Mouse (Mus musculus): ENCODE measurements around the gene Tspan10. TPM values are rescaled to one million over a fixed set of nuclear protein-coding genes. Genes with fewer than 3 reads are reported as not detected.
"Not testable (repeated sequence)": the region's sequence is repeated elsewhere in the genome, so short reads cannot be mapped to it uniquely, and the experiment has no call there.

The Tspan10 gene
- 0.85 and 1.1 TPM in 2 replicates for polyA plus RNA-seq (2012; rRNA removed)

DNA sequence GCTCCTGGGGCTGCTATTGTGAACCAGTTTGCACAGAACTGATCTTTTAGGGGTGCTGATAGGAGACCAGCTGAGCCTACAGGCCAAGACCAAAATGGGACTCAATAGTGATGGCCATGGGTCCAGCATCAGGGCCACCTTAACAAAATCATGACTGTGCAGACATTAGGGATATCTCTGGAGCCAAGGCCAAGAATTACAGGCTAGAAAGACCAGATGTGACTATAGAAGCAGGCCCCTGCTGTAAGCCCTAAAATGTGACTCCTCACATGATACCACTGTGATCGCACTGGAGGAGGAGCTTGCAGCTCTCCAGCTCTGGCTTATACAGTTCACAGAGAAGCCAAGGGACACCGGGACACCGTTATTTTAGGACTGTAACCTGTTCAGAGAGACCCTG is at the start of gene Tspan10:
Tspan10 (plus strand) TSS at position 301 of the 400 bp plus-strand sequence.
- no peak for DNase-seq (ENCODE audit: low read depth, low spot score)
- WGBS, result 94% methylated on average over 3 of the region's 3 CpGs

DNA sequence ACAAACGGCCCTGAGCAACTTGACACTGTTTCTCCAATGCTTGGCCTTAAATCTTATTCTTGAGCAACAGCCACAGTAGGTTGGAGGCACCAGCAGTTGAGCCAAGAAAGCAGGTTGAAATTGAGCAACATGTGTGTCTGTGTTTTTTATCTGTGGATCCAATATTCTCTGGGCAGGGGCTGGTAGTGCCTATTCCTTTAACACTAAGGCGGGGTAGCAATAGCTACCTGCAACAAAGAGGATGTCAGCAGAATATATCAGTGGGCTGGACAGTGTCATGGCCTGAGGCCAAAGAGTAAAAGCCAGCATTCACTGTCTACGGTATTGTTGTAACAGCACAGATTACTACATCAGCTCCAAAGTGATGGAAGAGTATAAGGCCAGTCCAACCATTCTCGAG is 46.8 kb upstream of the Tspan10 start:
- no peak for DNase-seq (ENCODE audit: low read depth, low spot score)

DNA sequence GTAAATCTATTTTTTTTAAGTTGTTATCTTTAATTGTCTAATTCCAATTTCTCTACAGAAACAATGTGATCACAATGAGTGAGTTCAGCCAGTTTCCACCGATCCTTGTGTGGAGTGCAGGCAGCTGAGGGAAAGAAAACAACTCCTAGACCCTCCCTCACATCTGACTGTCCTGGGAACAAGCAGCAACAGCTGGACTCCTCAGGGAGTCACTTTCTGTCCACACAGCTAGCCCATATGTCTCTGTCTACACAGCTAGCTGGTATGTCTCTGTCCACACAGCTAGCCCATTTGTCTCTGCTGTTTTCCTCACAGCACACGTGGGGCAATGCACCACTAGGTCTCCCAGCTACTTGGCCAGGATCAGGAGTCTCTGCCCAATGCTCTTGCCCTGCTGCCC is 44.8 kb upstream of the Tspan10 start:
- 78% methylated on average over 2 of the region's 2 CpGs for WGBS
- DNase-seq (ENCODE audit: low read depth, low spot score), result no peak

More for the DNA sequence above, 46.8 kb upstream of the Tspan10 start:
- 74% methylated on average over 4 of the region's 4 CpGs for WGBS

DNA sequence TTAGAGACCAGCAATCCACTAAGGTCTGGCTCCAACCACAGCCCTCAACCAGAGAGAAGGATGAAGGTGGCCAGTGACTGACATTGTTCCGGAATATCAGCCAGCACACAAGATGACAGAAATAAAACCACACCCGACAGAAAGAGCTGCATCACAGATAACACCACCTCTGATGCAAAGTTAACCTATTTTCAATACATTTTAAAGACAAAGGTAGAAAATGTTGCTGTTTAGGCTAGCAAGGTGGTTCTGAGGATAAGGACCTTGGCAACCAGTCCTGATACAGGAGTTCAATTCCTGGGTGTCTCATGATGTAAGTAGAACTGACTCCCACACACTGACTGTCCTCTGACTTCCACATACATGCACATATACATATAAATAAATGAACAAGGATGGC is 43.1 kb upstream of the Tspan10 start:
- WGBS, result 93% methylated on average over 2 of the region's 2 CpGs
- no peak for DNase-seq (ENCODE audit: low read depth, low spot score)

DNA sequence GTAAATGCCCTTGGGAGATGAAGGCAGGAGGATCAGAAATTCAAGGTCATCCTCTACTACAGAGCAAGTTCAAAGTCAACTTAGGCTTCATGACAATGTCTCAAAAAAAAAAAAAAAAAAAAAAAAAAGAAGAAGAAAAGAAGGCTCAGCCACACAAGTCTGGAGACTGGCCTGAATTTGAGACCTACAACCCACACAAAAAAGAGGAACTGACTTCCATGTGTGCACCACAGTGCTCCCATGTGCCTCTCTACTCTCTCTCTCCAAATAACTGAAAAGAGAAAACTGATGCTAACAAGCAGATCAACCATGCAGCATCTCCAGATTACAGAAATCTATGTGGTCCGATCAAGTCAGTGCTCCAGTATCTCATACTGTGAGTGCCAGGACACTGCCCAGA is 37.6 kb upstream of the Tspan10 start:
- DNase-seq (ENCODE audit: low read depth, low spot score), result no peak
- WGBS, result 95% methylated on average over 1 of the region's 1 CpGs

DNA sequence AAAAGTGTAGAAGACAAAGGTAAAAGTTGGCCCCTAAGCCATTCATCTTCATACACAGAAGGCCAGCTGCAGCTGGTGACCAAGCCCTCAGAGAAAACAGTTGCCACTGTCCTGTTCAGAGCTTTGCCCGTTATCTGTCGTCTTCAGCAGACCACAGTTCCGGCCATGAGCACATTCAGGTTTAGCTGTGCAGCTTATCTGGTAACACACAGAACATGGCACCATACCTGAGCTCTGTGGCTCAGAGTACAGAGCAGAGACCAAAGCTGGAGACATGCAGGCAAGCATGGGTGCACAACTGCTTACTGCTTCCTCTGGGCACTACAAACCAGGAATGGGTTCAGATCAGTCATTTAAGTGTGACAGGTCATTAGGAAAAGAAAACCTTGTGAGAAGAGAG is 36.6 kb upstream of the Tspan10 start:
- WGBS, result 95% methylated on average over 3 of the region's 3 CpGs
- no peak for DNase-seq (ENCODE audit: low read depth, low spot score)

DNA sequence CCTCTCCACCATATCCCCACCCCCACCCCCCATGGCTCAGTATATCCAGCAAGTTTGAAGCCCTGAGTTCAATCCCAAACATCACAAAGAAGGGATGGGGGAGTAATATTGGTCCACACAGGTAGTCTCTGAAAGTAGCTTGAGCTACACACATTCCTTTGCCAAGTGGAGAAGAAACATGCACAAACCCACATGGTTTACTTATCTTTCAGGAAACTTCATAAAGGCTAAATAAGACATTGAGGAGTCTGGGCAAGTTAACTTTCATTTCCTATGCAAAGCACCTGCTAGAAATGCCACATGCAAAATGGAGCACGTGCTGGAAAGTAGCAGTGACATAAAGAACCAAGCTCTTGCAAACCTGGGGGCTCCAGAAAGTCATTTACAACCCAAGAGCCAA is 36.0 kb upstream of the Tspan10 start:
- DNase-seq (ENCODE audit: low read depth, low spot score), result no peak
- 67% methylated on average over 1 of the region's 1 CpGs for WGBS

DNA sequence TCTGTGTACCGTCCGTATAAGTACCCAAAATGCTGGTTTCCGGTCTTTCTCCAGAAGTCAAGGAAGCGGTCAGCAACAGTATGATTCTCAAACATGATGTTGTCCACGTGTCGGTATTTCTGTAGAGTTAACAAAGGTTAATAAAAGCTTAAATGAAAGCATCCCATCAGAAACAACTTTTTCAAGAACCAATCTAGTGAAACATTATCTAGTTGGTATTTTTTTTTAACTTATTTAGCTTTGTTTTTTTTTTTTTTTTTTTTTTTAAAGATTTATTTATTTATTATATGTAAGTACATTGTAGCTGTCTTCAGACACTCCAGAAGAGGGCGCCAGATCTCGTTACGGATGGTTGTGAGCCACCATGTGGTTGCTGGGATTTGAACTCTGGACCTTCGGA is 28.8 kb upstream of the Tspan10 start:
- 95% methylated on average over 8 of the region's 10 CpGs for WGBS
- not testable (repeated sequence) for DNase-seq (ENCODE audit: low read depth, low spot score)

DNA sequence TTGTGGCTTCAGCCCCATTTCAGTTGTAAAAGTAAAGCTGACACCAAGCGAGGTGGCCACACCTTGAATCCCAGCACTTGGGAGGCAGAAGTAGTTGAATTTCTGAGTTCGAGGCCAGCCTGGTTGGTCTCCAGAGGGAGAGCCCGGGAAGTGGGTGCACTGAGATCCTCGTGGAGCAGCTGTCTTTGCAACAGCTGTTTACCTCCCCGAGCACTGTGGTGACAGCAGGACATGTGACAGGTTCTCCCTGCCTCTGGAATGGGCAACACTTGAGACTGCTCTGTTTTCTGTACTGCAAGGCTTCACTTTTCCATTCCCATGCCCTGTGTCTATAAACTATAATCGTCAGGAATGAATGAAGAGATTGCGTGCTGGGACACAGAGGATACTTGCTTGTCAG is 24.6 kb upstream of the Tspan10 start:
- 88% methylated on average over 7 of the region's 7 CpGs for WGBS
- no peak for DNase-seq (ENCODE audit: low read depth, low spot score)

DNA sequence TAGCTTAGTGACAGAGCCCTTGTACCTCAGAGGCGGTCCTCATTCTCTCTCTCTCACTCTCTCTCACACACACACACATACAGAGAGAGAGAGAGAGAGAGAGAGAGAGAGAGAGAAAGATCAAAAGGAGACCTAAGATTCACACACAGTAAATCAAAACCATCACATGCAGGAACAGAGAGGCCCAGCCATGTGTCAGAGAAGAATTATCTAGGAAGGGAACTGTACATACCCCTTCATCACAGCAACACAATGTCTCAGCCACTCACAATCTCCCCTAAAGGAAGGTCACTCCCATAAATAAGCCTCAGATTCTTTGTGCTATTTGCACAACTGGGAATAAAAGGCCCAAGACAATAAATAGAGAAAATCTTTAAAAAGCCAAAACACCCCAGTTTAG is 23.9 kb upstream of the Tspan10 start:
- WGBS, result 100% methylated on average over 1 of the region's 1 CpGs
- DNase-seq (ENCODE audit: low read depth, low spot score), result no peak

DNA sequence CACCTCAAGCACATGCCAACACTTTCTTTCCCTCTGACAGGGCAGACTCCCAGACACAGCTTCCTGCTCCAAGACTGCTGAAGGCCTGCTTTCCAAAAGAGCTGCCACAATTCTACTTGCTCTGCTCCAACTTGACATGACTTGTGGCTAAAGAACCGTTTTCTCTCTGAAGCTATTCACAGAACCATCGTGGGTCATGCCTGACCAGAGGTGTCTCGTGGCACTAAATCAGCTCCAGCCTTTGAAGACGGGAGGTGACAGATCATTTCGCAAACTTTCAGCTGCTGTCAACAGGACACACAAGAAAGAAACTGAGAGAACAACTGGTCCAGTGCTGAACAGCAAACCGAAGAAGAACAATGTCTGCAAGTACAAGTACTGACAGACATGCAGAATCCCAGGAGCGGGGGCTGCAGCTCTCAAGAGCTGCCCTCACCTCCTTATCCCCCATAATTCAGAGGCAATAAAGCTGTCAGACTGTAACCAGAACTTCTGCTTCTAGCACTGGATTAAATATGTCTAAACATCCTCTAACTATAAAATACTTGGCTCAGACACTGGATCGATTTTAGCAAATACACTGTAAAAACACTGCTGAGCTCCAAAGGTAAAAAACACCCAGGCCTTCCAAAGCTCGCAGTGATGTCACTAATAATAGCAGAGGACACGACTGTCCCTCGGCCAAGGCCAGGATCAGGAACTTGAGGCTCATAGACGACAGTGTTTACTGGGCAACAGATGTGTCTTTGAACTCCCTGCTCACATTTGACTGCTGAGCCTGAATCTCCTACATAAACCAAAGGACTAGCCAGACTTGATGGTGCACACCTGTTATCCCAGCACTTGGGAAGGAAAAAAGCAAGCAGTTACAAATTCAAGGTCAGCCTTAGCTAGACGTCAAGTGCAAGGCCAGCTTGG is 19.5 kb upstream of the Tspan10 start:
- no peak for DNase-seq (ENCODE audit: low read depth, low spot score)

DNA sequence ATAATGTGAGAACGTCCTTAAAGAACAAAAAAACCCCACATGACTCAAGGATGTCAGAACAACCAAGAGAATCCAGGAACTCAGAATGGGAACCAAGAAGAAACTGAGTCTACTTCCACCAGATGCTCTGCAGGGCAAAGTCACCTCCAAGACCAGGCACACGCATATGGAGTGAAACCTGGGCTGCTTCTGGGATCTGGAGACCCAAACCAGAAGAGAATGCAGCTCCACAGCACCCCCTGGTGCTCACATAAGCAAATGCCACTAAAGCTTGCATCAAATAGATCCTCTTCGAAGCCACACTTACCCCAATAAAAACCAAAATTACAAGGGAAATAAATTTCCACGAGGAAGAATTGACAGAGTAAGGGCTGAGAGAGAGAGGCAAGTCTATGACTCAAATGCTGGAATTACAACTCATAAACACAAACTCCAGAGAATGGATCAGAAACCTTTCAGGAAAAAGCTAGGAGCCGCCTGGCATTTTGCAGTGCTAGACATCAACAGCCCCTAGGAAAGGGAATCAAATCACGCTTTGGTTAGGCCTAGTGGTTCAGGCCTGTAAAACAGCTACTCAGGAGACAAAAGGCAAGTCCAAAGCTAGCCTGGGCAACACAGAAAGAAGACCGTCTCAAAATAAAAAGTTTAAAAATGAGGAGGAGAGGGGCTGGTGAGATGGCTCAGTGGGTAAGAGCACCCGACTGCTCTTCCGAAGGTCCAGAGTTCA is 18.7 kb upstream of the Tspan10 start:
- 55% methylated on average over 9 of the region's 9 CpGs for WGBS
- DNase-seq (ENCODE audit: low read depth, low spot score), result peak; percentile 35

More for the DNA sequence above, 19.5 kb upstream of the Tspan10 start:
- 49% methylated on average over 13 of the region's 13 CpGs for WGBS

DNA sequence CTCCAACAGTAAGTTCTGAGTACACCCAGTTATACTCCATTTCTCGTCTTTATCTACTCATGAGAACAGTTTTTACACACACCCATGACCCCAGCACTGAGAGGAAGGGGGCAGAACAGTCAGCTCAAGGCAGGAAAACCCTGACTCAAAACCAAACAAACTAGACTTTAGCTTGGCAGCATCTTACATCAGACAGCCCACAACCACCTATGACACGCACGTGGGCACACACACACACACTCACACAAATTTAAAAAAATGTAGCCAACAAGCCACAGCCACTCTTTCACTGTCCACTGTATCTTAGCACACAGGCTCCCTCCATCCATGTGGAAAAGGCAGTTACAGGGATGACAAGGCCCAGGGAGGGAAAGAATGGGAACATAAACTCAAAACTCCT is 15.7 kb upstream of the Tspan10 start:
- DNase-seq (ENCODE audit: low read depth, low spot score), result no peak
- 85% methylated on average over 3 of the region's 3 CpGs for WGBS

DNA sequence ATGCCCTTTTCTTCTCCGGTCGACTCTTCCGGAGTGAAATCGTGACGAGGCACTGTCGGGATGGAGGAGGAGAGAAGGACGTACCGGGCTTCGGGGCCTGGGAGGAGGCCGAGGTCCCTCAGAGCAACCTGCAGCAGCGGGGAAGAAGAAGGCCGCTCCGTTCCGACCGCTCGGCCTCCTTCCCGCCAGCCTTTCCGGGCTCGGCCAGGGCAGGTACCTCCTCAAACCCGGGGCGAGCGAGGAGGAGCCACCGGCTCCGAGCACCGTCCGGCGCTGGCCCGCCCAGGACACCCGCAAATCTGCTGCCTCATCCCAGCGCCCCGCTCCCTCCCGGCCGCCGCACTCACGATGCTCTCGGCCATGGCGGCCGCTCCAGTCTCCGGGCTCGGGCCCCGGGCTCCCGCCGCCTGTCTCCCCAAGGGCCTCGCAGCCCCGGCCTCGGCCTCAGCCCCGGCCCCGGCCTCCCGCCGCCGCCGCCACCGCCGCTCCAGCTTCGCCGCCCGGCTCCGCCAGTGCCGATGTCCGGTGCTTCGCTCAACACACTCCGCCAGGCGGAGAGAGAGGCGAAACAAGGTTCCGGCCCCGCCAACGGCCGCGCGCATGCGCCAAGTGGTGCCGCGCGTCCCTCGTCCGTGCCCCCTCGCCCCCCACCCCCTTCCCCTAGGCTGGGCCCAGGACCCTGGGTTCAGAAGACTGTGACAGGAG is 5.1 kb upstream of the Tspan10 start, which contains the start of gene Nploc4:
Nploc4 (minus strand) TSS at position 557 of the 705 bp plus-strand sequence.
- DNase-seq (ENCODE audit: low read depth, low spot score), result peak; percentile 51
- WGBS, result under 1% methylated on average over 75 of the region's 77 CpGs

DNA sequence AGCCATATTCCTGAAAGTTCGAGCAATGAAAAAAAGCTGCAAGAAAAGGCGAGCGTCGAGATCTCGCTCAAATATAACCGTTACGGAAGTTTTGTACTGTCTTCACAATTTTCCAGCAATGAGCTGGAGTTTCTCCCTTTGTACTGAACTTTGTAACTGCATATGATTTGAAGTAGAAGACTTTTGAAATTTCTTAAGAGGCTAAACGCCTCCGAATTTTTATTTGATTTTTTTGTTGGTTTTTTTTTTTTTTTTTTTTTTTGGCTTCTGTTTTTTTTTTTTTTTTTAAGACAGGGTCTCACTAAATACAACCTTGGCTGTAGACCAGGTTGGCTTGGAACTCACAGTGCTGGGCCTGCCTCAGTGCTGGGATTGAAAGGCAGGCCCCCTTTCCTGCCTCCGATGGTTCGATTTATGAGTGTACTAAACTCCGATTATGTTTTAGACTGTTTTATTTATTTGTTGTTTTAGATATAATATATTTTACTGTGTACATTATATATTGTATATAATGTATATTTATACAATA is 4.5 kb upstream of the Tspan10 start:
- 20% methylated on average over 12 of the region's 12 CpGs for WGBS
- no peak for DNase-seq (ENCODE audit: low read depth, low spot score)

DNA sequence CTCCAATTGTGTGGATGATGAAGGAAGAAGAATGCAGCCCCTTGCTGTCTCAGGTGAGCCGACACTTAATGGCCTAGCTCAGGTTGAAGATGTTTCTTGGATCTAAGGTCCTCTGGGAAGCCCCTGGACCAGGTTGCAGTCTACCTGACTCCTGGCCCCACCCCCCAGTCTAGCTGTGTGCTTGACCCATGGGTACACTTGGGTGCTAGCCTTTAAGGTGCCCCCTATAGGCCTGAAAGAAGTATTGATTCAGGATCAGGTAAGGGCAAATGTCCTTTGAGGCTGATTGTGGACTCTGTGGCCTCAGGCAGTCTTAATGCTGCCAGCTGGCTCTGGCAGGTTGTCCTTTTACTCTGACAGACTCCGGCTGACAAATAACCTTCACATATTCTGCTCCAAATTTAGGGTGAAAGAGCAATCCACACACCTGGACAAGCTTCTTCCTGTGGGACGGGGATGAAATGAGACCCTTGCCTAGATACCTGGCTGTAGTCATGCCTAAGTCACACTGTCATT is 379 bp downstream of the Tspan10 start:
- WGBS, result 88% methylated on average over 3 of the region's 3 CpGs
- DNase-seq (ENCODE audit: low read depth, low spot score), result no peak

DNA sequence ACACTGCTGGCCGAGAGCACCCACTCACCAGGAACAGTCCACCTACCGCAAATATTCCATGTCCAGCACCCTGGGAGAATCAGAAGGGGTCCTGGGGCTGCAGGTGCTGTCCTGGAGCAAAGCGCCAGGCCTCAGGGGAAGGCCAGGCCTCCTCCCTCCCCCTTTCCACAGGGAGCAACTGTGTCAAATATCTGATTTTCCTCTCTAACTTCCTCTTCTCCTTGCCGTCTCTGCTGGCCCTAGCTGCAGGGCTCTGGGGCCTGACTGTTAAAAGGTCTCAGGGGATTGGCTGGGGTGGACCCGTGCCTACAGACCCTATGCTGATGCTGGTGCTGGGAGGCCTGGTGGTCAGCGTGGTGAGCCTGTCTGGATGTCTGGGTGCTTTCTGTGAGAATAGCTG is 1.7 kb downstream of the Tspan10 start:
- no peak for DNase-seq (ENCODE audit: low read depth, low spot score)
- WGBS, result 76% methylated on average over 6 of the region's 6 CpGs

DNA sequence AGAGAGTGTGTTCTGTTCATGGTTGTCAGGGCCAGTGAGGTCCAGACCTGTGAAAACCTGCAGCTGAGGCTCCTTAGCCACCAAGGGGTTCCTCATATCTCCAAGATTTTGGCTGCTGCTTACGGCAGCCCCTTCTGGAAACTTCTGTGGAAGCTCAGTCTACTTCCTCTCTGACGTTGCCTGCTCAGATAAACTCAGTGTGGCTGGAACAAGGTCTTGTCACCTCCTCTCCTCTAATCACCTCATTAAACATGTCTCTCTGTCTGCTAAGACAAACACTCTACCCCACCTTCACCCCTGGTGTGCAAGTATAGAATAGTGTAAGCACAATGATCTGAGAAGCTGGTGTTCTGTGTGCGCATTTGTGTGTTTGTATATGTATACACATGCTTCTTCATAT is 3.0 kb downstream of the Tspan10 start:
- WGBS, result 66% methylated on average over 3 of the region's 3 CpGs
- DNase-seq (ENCODE audit: low read depth, low spot score), result no peak

DNA sequence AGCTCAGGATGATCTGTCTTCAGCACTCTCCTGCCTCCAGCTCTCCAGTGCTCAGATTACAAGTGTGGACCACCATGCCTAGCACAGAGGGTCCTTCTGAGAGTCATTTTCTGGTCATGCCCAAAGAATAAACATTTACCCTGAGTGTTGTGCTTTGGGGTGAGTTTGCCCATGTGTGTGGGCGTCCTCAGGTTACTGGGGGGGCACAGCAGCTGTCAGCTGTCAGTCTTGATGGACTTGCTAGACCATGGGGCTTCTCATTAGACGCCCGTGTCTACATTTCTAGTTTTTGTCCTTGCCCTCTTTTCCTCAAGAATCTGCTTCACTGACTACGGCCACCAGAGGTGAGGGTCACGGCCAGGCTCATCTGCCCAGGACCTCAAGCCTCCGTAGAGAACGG is 4.7 kb downstream of the Tspan10 start:
- WGBS, result 80% methylated on average over 7 of the region's 7 CpGs
- no peak for DNase-seq (ENCODE audit: low read depth, low spot score)

DNA sequence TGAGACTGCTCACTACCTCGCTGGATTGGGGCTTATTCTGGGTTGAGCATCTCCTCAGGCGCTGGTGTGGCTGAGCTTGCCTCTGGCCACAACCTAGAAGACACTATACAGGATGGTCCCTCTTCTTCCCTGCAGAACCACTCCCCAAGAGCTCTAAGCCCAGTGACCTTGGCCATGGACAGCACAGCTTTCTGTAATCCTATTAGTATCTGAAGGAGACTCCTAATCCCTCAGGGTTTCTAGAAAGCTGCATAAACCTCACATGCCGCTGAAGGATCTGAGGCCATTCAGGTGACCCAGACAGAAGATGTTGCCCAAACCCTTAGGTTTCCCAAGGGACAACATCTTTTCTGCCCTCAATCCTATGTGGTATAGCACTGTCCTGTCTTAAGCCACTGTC is 9.8 kb downstream of the Tspan10 start:
- WGBS, result 80% methylated on average over 3 of the region's 3 CpGs

More for the DNA sequence above, 9.8 kb downstream of the Tspan10 start:
- no peak for DNase-seq (ENCODE audit: low read depth, low spot score)
